Mouse (Mus musculus): ENCODE results near the gene Sdad1. TPM values are rescaled to one million over a fixed set of nuclear protein-coding genes. Genes with fewer than 3 reads are reported as not detected.

Gene Sdad1
- total RNA-seq, 2 experiments from 2014 or later, result 18.6 to 20.2 TPM

DNA sequence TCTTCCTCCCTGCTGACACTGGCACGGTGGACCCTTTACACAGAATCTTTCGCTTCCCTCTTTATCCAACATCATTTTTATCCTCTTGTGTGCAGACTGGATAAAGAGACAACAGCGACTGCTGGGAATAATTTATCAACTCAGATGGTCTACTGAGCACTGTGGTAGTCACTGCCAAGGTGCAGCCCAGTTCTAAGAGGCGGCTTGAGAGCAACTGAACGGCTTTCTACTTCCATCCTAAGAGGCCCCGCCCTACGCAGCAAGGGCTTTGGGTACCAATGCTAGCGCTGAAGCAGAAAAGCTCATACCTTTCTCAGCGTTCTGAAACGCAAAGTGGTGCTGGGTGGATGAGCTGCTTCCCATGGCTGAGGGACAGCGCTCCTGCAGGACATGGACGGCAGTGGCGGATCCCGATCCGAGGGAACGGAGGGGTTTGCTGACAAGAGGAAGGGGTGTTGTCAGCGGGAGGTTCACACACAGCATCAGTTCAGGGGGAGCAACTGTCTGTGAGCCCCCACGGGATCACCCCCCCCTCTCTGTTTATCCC is 57.4 kb downstream of the Sdad1 start:
- intact Hi-C loops (cut with DNase I), result no loop called here
- DNase-seq (ENCODE audit: low spot score in 2 of 2), result peak; percentile 33 to 37

DNA sequence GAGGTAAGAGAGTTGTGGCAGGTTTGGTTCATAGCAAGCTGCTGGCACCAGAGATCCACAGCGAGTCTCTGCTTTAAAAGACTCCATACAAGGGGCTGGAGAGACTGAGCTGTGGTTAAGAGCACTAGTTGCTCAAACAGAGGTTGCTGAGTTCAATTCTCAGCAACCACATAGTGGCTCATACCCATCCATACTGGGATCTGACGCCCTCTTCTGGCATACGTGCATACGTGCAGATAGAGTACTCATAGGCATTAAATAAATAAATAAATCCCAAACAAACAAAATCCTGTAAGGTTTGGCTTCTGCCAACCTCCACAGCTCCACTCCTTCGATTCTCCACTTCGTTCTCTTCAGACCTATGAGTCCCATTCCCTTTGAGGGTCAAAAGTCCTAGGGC is 58.2 kb downstream of the Sdad1 start:
- no peak for DNase-seq (ENCODE audit: low spot score in 2 of 2)
- intact Hi-C loops (cut with DNase I), result no loop called here

GRCm38 (mm10) chr5:92248614-92249013 is 61.7 kb downstream of the Sdad1 start:
- intact Hi-C loops (cut with DNase I), result no loop called here
- DNase-seq (ENCODE audit: low spot score in 2 of 2), result no peak

GRCm38 (mm10) chr5:92245483-92245882 is 64.8 kb downstream of the Sdad1 start:
- DNase-seq (ENCODE audit: low spot score in 2 of 2), result no peak
- intact Hi-C loops (cut with DNase I), result no loop called here

DNA sequence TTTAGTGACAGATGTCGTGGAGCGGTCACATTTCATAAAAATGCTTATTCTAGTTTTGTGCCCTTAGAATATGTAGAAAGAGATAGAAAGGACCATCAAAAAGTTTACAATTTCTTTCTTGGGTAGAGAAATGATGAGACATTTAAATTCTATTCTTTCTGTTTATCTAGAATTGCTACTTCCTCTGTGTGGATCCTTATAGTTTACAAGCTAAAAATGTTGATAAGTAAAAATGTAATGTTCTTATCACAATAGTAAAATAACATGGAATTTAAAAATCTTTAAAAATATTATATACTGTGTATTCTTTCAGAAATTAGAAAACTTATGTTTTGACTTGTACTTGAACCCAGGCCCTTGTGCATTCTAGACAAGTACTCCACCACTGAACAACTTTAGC is 65.4 kb downstream of the Sdad1 start:
- intact Hi-C loops (cut with DNase I), result no loop called here
- no peak for DNase-seq (ENCODE audit: low spot score in 2 of 2)

DNA sequence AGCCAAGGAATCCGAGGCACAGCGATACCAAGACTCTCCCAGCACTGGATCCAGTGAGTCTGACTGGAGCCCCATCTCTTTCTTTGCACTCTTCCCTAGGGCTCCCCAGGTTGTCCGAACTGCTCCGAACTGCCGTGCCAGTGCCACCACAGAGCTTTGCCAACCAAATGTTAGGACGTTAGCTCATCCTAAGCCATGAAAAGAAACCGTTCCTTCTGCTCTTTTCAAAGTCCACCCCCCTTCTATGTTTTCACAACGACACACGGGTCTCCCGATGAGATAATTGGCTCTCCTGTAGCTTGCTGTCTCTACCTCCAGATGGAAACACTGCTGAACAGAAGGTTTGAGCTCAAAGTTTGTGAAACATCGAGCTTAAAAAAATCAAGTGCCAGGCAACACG is 69.5 kb downstream of the Sdad1 start:
- no peak for DNase-seq (ENCODE audit: low spot score in 2 of 2)
- intact Hi-C loops (cut with DNase I), result no loop called here

DNA sequence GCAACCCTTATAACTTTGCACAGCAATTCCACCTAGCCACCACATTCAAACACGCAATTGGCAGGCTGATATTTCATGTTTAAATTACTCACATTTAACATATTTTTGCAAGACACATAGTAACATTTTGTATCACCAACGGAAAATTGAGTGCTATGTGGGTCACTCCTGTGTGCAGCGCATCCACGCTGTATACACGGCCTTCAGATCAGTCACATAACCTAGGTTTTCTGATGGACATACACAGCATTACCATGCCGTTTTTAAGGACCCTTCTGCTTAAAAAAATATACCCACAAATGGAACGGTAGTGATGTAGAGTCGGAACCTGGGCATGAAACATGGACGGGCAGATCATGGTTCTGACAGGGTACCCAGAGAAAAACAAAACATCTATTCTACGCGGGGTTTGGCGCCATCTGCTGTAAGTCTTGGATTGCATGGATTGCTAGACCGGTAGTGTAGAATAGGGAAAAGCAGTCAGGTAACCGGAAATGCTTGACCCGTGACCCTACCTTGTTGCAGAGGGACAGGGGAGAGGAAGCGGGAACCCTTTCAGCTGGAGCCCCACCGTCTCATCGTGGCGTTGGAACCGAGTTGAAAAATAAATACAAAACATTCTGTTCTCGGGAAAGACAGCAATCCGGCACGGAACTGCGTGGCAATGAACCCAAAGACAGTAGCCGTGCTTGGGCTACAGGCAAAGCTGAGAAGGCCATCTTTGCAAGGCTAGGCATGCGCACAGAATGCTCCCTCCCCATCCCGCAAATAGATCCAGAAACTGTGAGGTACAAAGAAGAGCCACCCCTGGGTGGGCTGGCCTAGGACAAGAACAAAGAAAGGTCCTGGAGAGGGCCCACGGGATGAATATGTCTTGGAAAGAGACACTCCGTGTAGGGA is 70.7 kb downstream of the Sdad1 start:
- intact Hi-C loops (cut with DNase I), result loop anchor here (5.0 kb wide), 1 partner anchor 42 kb away; no protein-coding TSS in a partner anchor

DNA sequence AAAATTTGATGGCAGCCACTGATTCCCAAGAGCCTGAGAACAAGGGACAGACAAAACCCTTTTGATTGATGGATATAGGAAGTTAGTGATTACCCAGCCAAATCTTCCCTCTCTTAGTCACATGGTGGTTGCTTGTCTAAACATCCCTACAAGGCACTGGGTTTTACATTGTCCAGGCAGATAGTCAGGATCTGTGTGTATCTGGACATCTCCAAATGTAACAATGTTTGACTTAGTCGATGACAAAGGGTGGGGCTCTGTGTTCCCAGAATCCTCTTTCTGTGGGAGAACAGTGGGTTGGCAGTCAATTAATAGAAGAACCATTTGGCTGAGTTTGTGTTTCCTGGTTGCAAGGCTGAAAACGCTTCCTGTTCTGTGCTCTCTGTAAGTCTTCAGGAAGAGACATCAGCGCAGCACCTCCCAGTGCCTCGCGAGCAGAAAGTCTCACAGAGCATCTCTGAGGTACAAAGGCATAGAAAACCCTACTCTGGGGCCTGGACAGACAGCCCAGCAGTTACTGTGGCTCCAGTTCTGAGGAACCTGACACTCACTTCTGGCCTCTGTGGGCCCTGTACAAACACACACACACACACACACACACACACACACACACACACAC is 75.2 kb downstream of the Sdad1 start:
- DNase-seq (ENCODE audit: low spot score in 2 of 2), result no peak
- intact Hi-C loops (cut with DNase I), result loop anchor here (5.0 kb wide), 1 partner anchor 38 kb away; no protein-coding TSS in a partner anchor

More for the DNA sequence above, 70.7 kb downstream of the Sdad1 start:
- DNase-seq (ENCODE audit: low spot score in 2 of 2), result peak; percentile 68 to 82

Other genes with a start within 250 kb of the Sdad1 start
- gene G3bp2, start 226.8 kb downstream of the Sdad1 start, total RNA-seq (2021), result 100 to 1,000 TPM; 176 to 179 TPM
- gene Uso1, start 172.5 kb downstream of the Sdad1 start, total RNA-seq (2021), result 10 to 100 TPM; 65.8 to 66.1 TPM
- not detected for gene U90926, start 95.1 kb downstream of the Sdad1 start, total RNA-seq (2021)
- 1 to 10 TPM in 1 of 2 experiments, under 1 TPM in 1; 0.23 to 1.0 TPM for gene Ppef2, start 54.2 kb downstream of the Sdad1 start, total RNA-seq (2021)
- 10 to 100 TPM; 26.6 to 30.7 TPM for gene Naaa, start 32.3 kb downstream of the Sdad1 start, total RNA-seq (2021)
- not detected for gene Cxcl9, start 17.6 kb upstream of the Sdad1 start, total RNA-seq (2021)
- gene Art3, start 21.3 kb upstream of the Sdad1 start, total RNA-seq (2021), result 10 to 100 TPM; 10.2 to 11.8 TPM
- gene Cxcl10, start 38.4 kb upstream of the Sdad1 start, total RNA-seq (2021), result not detected
- 10 to 100 TPM; 25.6 to 29.5 TPM for gene Nup54, start 124.7 kb upstream of the Sdad1 start, total RNA-seq (2021)
- 10 to 100 TPM; 81.8 to 82.3 TPM for gene Scarb2, start 196.4 kb upstream of the Sdad1 start, total RNA-seq (2021)
- under 1 TPM in 1 of 2 experiments, not detected in 1; 0.49 TPM for gene Fam47e, start 244.6 kb upstream of the Sdad1 start, total RNA-seq (2021)

All from left cerebral cortex, postnatal 14 days (tissue).